Comparison of ENCODE assay signal across 19 mouse cellular contexts in genomic region chr1:38992365-38992764, GRCm38 (mm10). TPM values are rescaled to one million over a fixed set of nuclear protein-coding genes. Genes with fewer than 3 reads are reported as not detected.
DNase-seq lines count a peak whose midpoint lies in the region; ATAC-seq and TF ChIP-seq lines count a peak whose summit lies in the region.
"Had no signal": no experiment of that assay in that cellular context is flagged by ENCODE, and none has a peak within 500 bp of the region (broad histone marks: within the 10 kb centered on the region; RNA-seq: fewer than 3 reads in every experiment).

No protein-coding gene starts in this region.

- H3K4me1 ChIP-seq in kidney, adult 2 months (ENCODE audit: control insufficient read depth, insufficient read depth, low read length), result peaks cover 5% of the 10 kb centered on the region; the same call in 1 of the 2 replicates
- peaks cover 10% of the 10 kb centered on the region for H3K4me1 ChIP-seq in kidney, embryonic 15.5 days
- H3K4me1 ChIP-seq in hindbrain, embryonic 10.5 days (replicated peaks), result peaks cover 11% of the 10 kb centered on the region

- no peak for TF ChIP-seq CTCF in gastrocnemius, adult 2 months (IDR thresholded peaks at IDR 0.05)
- no peak for TF ChIP-seq CTCF in kidney, adult 2 months (conservative IDR thresholded peaks at IDR 0.05; ENCODE audit: insufficient read depth, insufficient read length, low read depth, low read length)

- H3K4me3 ChIP-seq in gastrocnemius, adult 2 months, result no peak overlapping the region
- no peak overlapping the region for H3K4me3 ChIP-seq in kidney, adult 2 months (ENCODE audit: insufficient read depth, low read depth, low read length)
- H3K4me3 ChIP-seq in kidney, embryonic 15.5 days (replicated peaks), result no peak overlapping the region
- no peak overlapping the region for H3K4me3 ChIP-seq in hindbrain, embryonic 10.5 days
- H3K4me3 ChIP-seq: erythroblast, embryonic 14.5 days had no signal

- intact Hi-C loops in gastrocnemius, adult 2 months (cut with DNase I), result no loop called here

- peak; percentile 41 for DNase-seq in gastrocnemius, adult 2 months
- DNase-seq in gastrocnemius, adult 18-20 months (ENCODE audit: low spot score), result no peak
- peak; percentile 77 for DNase-seq in kidney, adult 2 months
- DNase-seq in cerebellum, adult 11-12 months, result peak; percentile 41
- peak; percentile 38 for DNase-seq in kidney, postnatal 10 days
- DNase-seq in layer of hippocampus, adult 8-10 months (ENCODE audit: low spot score in 2 of 2), result no peak
- DNase-seq in hindbrain, embryonic 10.5 days (ENCODE audit: low spot score), result no peak
- DNase-seq: lung, adult 2 months; right cerebral cortex, postnatal 25 days; thymus, postnatal 25 days had no signal

- 48% methylated on average over 3 of the region's 3 CpGs for WGBS in kidney, adult 2 months
- 94% methylated on average over 3 of the region's 3 CpGs for WGBS in kidney, embryonic 15.5 days
- 93% methylated on average over 3 of the region's 3 CpGs for WGBS in hindbrain, embryonic 10.5 days

- no peaks in the 10 kb centered on the region for H3K27me3 ChIP-seq in kidney, adult 2 months (replicated peaks; ENCODE audit: control insufficient read depth, insufficient read depth, low read length)
- H3K27me3 ChIP-seq in kidney, embryonic 15.5 days, result no peaks in the 10 kb centered on the region
- no peaks in the 10 kb centered on the region for H3K27me3 ChIP-seq in hindbrain, embryonic 10.5 days (ENCODE audit: insufficient read depth, poor library complexity, severe bottlenecking)

- no peaks in the 10 kb centered on the region for H3K9me3 ChIP-seq in kidney, embryonic 15.5 days (replicated peaks)
- H3K9me3 ChIP-seq in hindbrain, embryonic 10.5 days, result no peaks in the 10 kb centered on the region

- H3K4me2 ChIP-seq in kidney, embryonic 15.5 days, result no peak overlapping the region

- no peak for TF ChIP-seq POLR2A in kidney, adult 2 months (IDR thresholded peaks at IDR 0.05; ENCODE audit: low read depth, low read length)

- H3K27ac ChIP-seq in gastrocnemius, adult 2 months, result no peak overlapping the region
- H3K27ac ChIP-seq in kidney, adult 2 months (ENCODE audit: insufficient read depth, low read depth, low read length), result no peak overlapping the region
- no peak overlapping the region for H3K27ac ChIP-seq in kidney, embryonic 15.5 days
- H3K27ac ChIP-seq in hindbrain, embryonic 10.5 days, result no peak overlapping the region

- no peaks in the 10 kb centered on the region; the same call in 1 of the 2 replicates for H3K36me3 ChIP-seq in kidney, adult 2 months (ENCODE audit: control insufficient read depth, insufficient read depth, low read length)
- H3K36me3 ChIP-seq in kidney, embryonic 15.5 days, result peaks cover 60% of the 10 kb centered on the region
- peaks cover 64% of the 10 kb centered on the region for H3K36me3 ChIP-seq in hindbrain, embryonic 10.5 days

- H3K9ac ChIP-seq in kidney, embryonic 15.5 days, result no peak overlapping the region

- no peak for ATAC-seq in kidney, embryonic 15.5 days (replicated peaks; ENCODE audit: low FRiP score)

RNA-seq across cellular contexts. Expression of gene Pdcl3, which starts 7.0 kb away (rescaled TPM):
- 10 to 100 TPM; 68.9 to 69.1 TPM for total RNA-seq in gastrocnemius, adult 2 months (2021)
- 10 to 100 TPM; 74.6 to 82.2 TPM for total RNA-seq in gastrocnemius, adult 18-20 months (2021)
- polyA plus RNA-seq in kidney, adult 2 months (2012; rRNA removed), result 32.5 and 39.8 TPM in 2 replicates
- polyA plus RNA-seq in kidney, embryonic 15.5 days (2015; fragmentation: Nextera tagmentation; extraction: Ambion mirVana), result 177 and 183 TPM in 2 replicates
- 10 to 100 TPM; 31.5 to 40.3 (median 35.7) TPM for total RNA-seq in layer of hippocampus, adult 8-10 months (2022)
- polyA plus RNA-seq in hindbrain, embryonic 10.5 days (2016; fragmentation: Nextera tagmentation; extraction: Ambion mirVana), result 140 and 160 TPM in 2 replicates

RNA-seq across cellular contexts. Expression of gene Nms, which starts 53.4 kb away (rescaled TPM):
- not detected for total RNA-seq in gastrocnemius, adult 2 months (2021)
- total RNA-seq in gastrocnemius, adult 18-20 months (2021), result not detected
- not detected in 2 replicates for polyA plus RNA-seq in kidney, adult 2 months (2012; rRNA removed)
- not detected in 2 replicates for polyA plus RNA-seq in kidney, embryonic 15.5 days (2015; fragmentation: Nextera tagmentation; extraction: Ambion mirVana)
- not detected for total RNA-seq in layer of hippocampus, adult 8-10 months (2022)
- polyA plus RNA-seq in hindbrain, embryonic 10.5 days (2016; fragmentation: Nextera tagmentation; extraction: Ambion mirVana), result 0.40 and 0.92 TPM in 2 replicates
- total RNA-seq: adrenal gland, postnatal 4 days; ES-E14; layer of hippocampus, postnatal 10 days; megakaryocyte, adult 5-6 weeks had no signal
- polyA plus RNA-seq: cortical plate, adult 2 months; erythroblast, embryonic 14.5 days; heart, embryonic 14.5 days; limb, embryonic 11.5 days; lung, adult 2 months had no signal

Comparison
In these comparisons a context has a peak if more than half of its experiments do, and no peak if none do; other contexts are left out.
1. DNase-seq: peak in gastrocnemius, adult 2 months (single experiment), kidney, adult 2 months (single experiment), cerebellum, adult 11-12 months (single experiment) and kidney, postnatal 10 days (single experiment); none in gastrocnemius, adult 18-20 months (single experiment), layer of hippocampus, adult 8-10 months (0 of 2) and hindbrain, embryonic 10.5 days (single experiment).